Mouse (Mus musculus): Measurements from ENCODE around the gene Igfbp3.

Gene Igfbp3

DNA sequence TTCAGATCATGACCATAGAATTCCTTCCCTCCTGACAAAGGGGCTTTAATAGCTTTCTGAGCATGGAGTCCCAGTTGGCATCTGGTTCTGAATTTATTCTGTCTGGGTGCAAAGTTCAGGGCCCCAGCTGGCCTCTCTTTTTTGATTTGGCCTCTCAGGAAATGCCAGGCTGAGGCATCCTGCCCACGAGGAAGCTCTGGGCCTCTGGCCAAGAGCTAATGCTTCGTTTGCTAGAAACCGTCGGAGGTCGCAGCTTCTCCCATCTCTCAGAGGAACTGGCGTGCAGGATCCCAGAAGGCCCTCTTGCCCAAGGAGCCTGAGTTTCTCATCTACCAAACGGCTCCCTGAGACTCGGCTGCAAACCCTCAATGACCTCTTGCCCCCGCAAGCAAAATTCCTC is 2.5 kb downstream of the Igfbp3 start:
- WGBS: 41% methylated on average over 9 of the region's 9 CpGs

DNA sequence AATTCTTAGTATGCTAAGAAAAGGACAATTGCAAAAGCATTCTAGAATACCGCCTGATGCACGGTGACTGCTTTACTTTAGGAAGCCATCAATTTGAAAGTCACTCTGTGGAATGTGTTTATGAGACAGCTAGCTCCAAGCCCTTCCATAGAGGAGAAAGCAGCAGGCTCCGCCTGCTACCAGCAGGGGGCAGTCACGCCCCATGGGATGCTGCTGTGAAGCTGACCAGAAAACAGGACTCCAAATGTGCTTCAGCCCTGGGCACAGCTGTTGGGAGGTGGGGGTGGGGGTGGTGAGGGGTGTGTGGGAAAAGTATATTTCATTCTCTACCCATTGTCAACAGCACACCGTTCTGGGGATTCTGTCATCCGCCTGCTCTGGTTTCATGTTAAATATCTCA is 3.4 kb downstream of the Igfbp3 start:
- 21% methylated on average over 6 of the region's 6 CpGs for WGBS

DNA sequence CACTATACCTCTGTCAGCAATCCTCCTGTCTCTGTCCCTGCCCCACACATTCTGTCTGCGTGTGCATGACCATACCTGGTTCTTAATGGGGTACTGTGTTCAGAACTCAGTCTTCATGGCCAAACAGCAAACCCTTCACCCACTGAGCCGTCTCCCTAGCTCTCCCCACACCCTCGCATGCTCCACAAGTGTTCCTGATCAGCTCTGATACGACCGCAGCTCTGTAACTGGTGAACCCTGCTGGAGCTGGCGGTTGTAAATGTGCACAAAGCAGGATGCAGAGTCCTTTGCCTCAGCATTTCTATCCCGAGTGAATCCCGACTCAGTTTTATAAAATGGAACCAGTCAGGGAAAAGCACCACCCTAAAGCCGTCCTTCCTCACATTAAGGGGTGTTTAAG is 9.9 kb downstream of the Igfbp3 start:
- 94% methylated on average over 9 of the region's 9 CpGs for WGBS

DNA sequence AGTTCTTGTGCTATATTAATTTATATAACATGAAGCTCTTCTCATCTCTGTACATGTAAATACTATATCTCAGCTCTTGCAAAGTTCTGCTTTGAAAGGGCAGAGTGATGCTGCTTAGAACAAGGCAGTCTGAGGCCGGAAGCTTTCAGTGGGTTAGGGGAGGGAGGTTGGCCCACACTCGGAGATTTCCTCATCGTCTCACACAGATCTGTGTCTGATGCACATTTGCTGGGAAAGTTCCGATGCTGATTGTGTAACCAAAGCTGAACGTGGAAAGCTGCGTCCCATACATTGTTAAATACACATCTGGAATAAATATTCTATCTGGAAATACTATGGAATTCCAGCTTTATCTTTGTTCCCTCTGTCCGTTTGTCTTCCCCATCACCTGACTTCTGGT is 11.5 kb downstream of the Igfbp3 start:
- WGBS: 87% methylated on average over 7 of the region's 7 CpGs

DNA sequence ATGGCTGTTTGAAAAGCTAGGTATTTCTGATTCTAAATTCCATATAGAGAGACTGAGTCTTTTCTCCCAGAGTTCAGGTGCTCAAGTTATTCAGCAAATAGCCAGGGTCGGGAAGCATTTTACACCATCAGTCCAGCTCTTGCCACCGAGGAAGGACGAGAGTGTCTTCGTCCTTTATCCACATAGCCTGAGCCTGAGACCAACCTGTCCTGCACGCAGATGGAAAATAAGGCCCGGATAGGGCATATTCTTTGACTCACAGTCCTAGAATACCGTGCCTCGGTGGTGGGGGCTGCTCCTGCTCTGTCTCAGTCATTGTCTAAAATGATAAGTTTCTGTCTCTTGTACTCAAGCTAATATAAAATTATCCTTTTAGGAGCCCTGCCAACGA is 13.3 kb downstream of the Igfbp3 start:
- WGBS: 86% methylated on average over 9 of the region's 9 CpGs

DNA sequence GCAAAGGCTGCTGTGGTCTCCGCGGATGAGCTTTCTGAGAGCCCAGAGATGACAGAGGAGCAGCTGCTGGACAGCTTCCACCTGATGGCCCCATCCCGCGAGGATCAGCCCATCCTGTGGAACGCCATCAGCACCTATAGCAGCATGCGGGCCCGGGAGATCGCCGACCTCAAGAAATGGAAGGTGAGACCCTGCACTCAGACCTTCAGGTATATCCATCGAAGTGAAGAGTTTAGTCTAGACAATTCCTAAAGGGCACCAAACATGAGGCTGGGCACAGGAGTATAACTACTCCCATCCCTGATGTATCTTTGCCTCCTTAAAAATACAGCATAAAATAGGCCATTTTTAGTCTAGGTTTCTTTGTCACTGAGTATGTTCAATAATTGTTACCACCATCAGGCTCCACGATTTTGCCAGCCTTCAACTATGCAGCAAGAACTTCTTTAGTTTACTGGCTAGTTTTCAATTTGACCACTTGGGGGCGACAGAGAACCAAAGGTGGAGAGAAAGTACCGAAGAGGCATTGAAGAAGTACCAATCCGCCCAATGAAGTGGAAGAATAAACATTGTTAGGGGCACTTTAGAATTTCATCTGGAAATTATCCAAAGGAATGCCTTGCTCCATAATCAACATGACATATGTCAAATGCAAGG is 13.9 kb downstream of the Igfbp3 start:
- 51% methylated on average over 14 of the region's 14 CpGs for WGBS

DNA sequence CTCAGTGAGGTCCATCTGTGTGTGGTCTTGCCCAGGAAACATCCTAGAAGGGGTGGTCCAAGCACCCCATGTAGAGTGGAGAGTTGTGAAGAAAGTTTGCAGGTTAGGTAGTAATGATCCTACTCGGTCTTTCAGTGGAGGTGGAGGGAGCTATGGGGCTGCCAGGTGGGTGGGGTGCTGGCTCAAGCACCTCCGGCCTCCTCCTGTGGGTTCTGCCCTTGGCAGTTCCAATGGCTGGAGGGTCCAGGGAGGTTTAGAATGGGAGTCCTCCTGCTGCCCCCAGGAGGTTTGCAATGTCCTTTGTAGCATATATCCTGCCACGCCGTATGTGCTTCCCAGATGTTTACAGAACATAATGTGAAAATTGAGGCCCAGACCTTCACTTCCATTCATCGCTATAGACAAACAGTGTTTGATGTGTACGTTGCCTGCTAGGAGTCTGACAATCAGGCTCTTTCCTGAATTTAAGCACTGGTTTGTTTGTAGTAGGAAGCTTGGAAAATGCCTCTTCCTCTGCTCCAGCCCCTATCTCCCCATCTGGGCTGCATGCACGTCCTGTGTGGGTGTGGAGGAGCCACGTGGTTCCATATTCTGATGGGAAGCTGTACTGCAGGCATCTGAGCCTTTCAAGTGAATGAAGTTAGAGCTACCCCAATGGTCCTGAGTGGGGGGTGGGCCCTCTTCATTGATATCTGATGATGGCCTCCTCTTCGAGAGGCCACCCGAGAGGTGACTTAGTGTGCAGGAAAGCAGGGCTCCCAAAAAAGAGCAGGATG is 15.1 kb downstream of the Igfbp3 start:
- 73% methylated on average over 10 of the region's 10 CpGs for WGBS

DNA sequence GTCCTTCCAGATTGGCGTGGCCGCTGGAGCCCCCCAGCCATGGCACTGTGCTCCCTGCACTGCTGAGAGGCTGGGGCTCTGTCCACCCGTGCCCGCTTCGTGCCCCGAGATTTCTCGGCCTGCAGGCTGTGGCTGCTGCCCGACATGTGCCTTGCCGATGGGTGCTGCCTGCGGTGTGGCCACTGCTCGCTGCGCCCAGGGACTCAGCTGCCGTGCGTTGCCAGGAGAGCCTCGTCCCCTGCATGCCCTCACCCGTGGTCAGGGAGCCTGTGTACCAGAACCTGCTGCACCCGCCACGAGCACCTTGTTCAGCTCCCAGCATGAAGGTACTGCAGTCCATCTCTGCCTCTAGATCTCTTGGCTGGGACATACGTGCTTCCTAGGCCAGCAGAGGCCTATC is 15.7 kb downstream of the Igfbp3 start:
- WGBS: 94% methylated on average over 19 of the region's 19 CpGs

DNA sequence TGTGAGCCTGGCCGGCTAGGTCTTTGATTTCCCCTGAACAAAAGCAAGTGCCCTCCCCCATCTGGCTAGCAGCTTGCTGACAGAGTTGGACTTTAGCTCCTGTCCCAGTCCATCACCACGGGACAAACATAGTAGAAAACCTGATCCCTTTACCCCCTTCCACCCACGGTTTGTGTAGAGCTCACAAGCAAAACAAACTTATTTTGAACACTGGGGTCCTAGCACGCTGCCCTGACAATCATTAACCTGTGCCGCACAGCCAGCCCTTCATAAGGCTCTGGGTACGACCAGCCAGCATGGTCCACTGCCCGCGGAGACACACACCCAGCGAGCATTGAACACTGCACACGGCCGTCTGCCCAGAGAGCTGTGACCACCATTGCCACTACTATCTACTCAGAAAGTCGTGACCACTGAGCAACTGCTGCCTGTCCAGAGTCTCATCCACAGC is 16.2 kb downstream of the Igfbp3 start, which contains the start of gene Igfbp1:
Gene Igfbp1, plus strand, starts transcription at position 292 of the 451 bp plus-strand sequence.
- 54% methylated on average over 12 of the region's 12 CpGs for WGBS

DNA sequence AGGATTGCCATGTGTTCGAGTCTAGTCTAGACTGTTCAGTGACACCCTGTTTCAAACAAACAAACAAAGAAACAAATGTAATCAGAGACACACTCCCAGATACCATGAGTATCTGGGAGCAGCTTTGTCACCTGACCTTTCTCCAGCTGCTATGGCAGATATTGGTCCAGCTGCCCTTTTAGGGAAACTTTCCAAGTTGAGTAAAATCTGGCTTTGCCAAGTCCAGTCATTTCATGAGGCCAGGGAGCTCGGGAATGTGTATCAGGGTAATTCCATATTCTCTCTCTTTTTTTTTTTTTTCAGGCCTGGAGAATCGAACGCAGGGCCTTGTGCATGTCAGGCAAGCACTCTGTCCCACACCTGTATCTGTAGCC is 18.4 kb downstream of the Igfbp3 start:
- whole genome bisulfite sequencing: 86% methylated on average over 4 of the region's 4 CpGs

DNA sequence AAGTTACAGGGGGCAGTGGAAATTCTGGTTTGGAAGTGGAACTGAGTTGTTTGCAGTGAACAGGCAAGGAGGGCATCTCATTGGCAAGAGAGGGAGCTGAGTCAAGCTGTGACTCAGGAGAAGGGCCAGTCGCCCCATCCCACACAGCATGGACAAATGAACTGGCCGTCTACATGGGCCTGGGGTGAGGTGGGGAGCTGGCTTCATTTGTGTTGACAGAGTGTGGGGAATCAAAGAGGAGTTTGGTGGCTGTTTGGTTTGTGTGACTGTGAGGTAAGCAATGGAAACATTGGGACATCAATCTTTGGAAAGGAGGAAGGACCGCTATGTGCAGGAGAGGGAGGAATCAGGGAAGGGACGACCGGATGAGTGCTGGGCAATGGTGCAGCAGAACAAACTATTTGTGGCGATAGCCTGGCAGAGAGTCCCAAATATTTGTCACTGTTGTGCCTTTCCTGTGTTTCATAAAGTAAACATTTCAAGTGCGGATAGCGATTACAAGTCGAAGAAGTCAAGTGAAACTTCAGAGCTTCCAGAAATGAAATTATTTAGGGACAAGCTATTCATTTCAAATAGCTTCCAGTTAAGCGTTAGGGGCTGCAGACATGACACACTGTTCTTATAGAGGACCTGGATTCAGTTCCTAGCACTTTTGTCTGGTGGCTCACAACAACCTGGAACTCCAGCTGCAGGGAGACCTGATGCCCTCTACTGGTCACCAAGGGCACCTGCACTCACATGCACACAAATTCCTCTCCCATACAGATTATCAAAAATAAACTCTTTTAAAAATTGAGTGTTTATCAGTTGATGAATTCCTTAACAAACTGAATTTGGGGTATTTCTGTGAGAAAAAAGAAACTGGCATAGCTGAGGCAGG is 19.1 kb downstream of the Igfbp3 start:
- WGBS: 92% methylated on average over 10 of the region's 10 CpGs

DNA sequence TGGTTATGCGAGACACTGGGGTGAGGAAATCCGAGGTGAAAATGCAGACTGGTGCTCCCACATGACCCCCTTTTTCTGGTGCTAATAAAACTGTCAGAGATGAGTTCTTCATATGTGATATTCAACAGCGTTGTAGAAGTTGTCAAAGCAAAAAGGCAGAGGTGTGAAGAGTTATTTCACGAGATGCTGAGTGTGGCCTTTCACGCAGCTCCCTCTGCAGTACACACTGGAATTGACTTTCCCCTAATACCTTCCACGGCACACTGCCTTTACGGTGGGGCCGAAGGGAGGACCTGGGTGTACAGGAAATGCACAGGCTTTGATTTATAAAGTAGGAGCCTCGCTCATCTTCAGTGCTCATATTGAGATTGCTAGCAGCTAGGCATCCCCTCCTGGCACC is 20.6 kb downstream of the Igfbp3 start:
- WGBS: 63% methylated on average over 9 of the region's 9 CpGs

DNA sequence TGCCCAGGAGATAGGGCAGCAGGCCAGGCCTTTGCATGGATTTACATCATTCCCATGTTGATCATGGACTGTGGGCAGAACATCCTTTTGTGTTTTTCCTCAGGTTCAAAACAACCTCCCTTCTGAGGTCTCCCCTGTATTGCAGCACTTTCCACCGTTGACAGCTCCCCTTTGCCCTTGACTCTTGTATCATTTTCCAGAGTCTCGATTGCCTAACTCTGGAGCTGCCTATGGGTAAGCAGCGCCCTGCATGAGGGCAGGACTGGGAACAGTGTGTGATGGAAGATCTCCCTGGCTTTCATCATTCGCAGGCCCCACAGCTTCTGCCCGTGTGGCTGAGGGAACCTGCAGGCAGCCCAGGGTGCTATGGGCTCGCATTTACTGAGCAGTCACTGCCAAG is 21.0 kb downstream of the Igfbp3 start:
- WGBS: 75% methylated on average over 6 of the region's 6 CpGs

DNA sequence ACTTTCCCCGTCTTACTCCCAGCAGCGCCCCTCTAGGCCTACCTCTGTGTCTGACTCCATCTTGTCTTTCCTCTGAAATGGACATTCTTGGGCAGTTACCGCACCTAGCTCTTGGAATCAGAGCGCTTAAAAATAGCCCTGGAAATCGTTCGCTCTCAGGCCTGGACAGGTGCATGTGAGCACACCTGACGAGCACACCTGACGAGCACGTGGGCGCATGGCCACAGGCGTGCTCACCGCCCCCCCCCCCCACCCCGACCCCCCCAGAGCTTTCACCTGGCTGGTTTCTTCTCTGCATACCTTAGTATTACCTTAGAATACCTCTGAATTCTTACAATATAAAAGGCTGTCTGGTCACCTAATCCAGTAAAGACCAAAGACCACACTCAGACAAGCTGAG is 25.3 kb downstream of the Igfbp3 start, which contains the start of gene Gm11985:
Gene Gm11985, minus strand, starts transcription at position 101 of the 400 bp plus-strand sequence.
- WGBS: 90% methylated on average over 13 of the region's 13 CpGs

DNA sequence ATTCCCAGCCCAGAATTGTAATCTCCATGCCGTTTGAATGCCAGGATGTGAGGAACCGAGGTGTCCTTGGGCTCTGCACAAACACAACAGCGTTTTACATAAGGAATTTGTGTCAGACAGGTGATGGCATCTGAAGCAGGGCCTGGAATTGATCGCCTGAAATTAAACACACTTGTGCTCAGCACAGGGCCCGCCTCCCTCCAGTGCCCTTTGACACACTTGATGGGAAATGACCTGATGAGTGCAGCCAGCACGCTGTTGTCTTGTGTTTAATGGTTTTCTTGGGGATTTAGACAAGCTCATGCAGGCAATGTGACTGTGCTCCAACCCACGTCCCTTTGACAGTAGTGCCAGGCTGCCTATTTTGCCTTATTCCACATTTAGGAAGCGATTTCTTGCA is 26.3 kb downstream of the Igfbp3 start:
- 75% methylated on average over 8 of the region's 8 CpGs for WGBS

DNA sequence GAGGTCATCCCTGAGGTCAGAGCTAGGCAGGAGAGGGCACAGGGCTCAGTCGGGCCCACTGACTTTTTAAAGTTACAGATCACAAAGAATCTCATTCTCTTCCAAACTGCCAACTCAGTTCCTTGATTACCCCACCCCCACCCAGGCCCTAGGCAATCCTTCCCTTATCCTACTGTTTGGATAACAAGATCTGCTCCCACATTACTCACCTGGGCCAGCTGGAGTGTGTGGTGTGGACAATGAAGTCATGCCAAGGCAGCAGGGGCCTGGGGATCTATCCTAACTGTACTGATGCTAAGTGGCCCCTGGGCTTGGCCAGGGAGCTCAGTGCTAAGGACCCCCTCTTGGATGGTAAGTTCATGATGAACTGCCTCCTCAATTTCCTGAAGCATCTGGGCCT is 29.3 kb downstream of the Igfbp3 start:
- 70% methylated on average over 1 of the region's 1 CpGs for WGBS

DNA sequence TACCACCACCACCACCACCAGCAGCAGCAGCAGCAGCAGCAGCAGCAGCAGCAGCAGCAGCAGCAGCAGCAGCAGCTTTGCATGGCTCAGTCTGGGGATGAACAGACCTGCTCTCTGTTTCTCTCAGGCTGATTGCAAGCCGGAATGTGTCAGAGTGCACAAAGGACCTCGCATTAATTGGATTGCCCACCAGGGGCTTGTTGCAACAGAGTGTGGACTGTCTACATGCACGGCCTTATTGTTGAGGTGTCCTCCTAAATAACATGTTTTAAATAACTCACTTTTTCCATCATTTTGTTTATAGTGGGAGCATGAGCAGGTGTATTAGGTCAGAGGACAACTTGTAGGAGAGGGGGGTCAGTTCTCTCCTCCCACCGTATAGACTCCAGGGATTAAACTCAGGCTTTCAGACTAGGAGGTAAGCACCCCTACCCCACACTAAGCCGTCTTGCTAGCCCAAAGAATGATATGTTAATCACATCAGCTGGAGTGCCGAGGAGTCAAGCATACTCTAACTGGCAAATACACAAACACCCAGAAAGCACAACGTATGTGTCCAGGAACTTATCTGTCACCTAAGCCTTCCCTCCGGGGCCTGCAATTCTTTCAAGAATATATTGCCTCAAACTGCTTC is 31.2 kb downstream of the Igfbp3 start:
- WGBS: 30% methylated on average over 8 of the region's 8 CpGs

DNA sequence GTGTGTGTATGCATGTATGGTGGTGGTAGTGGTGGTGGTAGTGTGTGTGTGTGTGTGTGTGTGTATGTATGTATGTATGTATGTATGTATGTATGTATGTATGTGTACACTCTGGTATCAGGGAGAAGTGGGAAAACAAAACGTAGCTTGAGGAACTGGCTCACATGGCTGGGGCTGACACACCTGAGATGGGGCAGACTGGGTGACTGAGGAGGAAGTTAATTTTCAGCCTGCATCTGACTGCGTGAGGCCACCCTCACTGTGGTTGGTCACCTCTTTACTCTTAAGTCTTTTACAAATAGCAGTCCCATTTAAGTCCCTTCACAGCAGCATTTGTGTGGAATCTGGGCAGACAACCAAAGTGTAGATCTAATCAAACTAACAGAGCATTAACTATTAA is 34.4 kb downstream of the Igfbp3 start:
- 73% methylated on average over 2 of the region's 2 CpGs for WGBS

DNA sequence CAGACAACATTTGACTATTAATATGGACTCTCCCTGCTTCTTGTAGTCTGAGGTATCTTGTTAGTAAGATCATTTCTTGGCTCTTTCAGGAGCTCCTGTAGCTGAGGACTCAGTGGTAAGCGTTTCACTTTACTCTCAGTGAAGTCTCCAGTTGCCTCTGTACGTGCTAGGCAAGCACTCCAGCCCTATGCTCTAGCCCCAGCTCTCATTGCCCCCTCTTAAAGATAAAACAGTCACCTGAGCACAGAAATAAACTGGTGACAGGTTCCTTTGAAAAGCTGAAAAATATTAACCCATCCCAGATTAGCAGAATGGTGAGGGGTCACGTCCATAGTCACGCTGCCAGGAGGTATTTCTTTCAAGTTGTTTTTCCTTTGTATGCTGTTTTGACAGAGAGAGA is 35.0 kb downstream of the Igfbp3 start:
- WGBS: 76% methylated on average over 4 of the region's 4 CpGs

DNA sequence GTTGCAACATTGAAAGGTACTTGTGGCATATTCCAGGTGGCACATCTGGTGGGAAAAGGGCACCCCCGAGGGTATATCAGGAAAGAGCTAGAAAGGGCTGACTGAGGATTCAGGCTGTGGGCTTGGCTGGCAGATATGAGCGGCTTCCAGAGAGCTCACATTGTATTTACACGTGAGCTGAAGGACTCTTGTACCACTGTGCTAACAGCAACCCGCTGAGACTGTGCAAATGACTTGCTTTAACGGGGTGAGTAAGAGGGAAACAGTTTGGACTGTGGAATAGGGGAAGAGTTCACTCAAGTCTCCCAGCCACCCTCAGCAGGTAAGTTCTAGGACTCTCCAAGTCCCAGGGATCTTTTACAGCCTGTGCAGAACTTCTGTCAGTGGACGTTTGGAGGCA is 40.1 kb downstream of the Igfbp3 start:
- 49% methylated on average over 6 of the region's 6 CpGs for WGBS

DNA sequence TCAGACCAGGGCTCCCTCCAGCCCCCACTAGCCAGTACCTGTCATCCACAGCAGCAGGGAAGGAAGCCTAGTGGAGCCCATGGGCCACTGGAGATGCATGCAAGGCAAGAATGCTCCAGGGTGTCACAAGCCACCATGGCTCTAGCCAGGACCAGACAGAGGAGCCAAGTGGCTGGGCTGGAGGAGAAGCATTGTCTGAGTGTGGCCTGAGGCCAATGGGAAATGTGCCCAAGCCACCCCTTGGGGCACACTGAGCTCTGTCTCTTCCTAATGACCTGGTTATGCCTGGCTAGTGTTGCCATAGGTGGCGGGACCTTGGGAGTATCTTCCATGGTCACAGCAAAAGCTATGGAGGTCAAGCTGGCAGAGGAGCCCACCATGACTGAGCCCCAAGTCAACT is 44.1 kb downstream of the Igfbp3 start:
- 92% methylated on average over 1 of the region's 1 CpGs for WGBS

DNA sequence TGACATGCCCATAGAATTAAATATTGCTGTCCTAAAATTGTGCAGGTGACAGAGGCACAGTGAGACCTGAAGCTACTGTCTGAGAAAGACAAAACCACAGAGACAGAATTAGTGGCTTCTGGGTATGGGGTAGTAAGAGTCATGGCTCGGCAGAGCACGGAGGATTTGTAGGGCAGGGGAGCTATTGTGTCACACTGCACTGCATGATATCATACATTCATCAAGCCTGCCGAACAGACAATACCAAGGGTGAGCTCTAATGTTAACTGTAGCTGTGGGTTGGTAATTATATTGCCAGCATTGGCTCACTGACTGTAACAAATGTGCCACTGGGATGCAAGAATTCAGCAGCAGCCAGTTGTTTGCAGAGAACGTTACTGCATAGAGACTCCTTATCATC is 49.3 kb downstream of the Igfbp3 start:
- 50% methylated on average over 4 of the region's 4 CpGs for WGBS
